Mouse (Mus musculus) C2C12 (cell line): ENCODE results near the gene Klra1. TPM values are rescaled to one million over a fixed set of nuclear protein-coding genes. Genes with fewer than 3 reads are reported as not detected.
"Not testable (repeated sequence)": the region's sequence is repeated elsewhere in the genome, so short reads cannot be mapped to it uniquely, and the experiment has no call there.

ENCODE experiments used
- H3K27me3 ChIP-seq: one replicate; pipeline ENCODE4 v1.6.1; 2011; ENCODE audit not compliant: control insufficient read depth, insufficient read depth, insufficient read length
- H3K36me3 ChIP-seq: one replicate; pipeline ENCODE4 v1.6.1; 2011; ENCODE audit not compliant: control insufficient read depth, insufficient read depth
- H3K4me3 ChIP-seq: one replicate; pipeline ENCODE4 v1.5.1; 2011; ENCODE audit warnings: mild to moderate bottlenecking, control low read depth; ENCODE audit not compliant: poor library complexity, insufficient read depth, severe bottlenecking
- H3K79me2 ChIP-seq: one replicate; pipeline ENCODE4 v1.6.1; 2011; ENCODE audit not compliant: control insufficient read depth, insufficient read depth
- H3K79me3 ChIP-seq: one replicate; pipeline ENCODE4 v1.6.1; 2011; ENCODE audit warnings: low read depth, control low read depth
- H3ac ChIP-seq: one replicate; pipeline ENCODE3; 2011; ENCODE audit warnings: low read depth; ENCODE audit not compliant: control insufficient read depth, insufficient read length
- CEBPB ChIP-seq: IDR thresholded peaks from one replicate; pipeline ENCODE4 v1.6.1; 2011; ENCODE audit warnings: low read depth, mild to moderate bottlenecking, control low read depth, moderate library complexity
- CTCF ChIP-seq: IDR thresholded peaks from one replicate; pipeline ENCODE4 v1.5.1; 2011; ENCODE audit not compliant: control insufficient read depth, insufficient read depth, insufficient read length
- FOSL1 ChIP-seq: IDR thresholded peaks from one replicate; pipeline ENCODE4 v1.8.0; 2011; ENCODE audit warnings: mild to moderate bottlenecking, low read length; ENCODE audit not compliant: poor library complexity, insufficient read depth, severe bottlenecking
- MAX ChIP-seq: IDR thresholded peaks from one replicate; pipeline ENCODE4 v1.6.1; 2011; ENCODE audit warnings: mild to moderate bottlenecking, control low read depth
- MYOD1 ChIP-seq: IDR thresholded peaks from one replicate; pipeline ENCODE4 v1.6.1; 2011; ENCODE audit warnings: low read depth; ENCODE audit not compliant: control insufficient read depth, insufficient read length
- MYOG ChIP-seq: IDR thresholded peaks from one replicate; pipeline ENCODE4 v1.6.1; 2011; ENCODE audit not compliant: control insufficient read depth, insufficient read length; ENCODE audit errors: extremely low read depth
- USF1 ChIP-seq: IDR thresholded peaks from one replicate; pipeline ENCODE4 v1.6.1; 2011; ENCODE audit warnings: low read depth, mild to moderate bottlenecking, control low read depth, moderate library complexity
- long read RNA-seq, 2 experiments: library from polyadenylated mRNA; unstranded; transcript quantifications; one replicate each; pipeline ENCODE4 v2.0.0; 2019 to 2020
- polyA plus RNA-seq: library from polyadenylated mRNA; unstranded; fragments of >200 nt; fragmentation: generic; extraction: Trizol; gene quantifications from one replicate; pipeline ENCODE4 v1.2.1, GENCODE M21; 2012; ENCODE audit warnings: missing spikeins

Gene Klra1
- not detected for polyA plus RNA-seq
- long read RNA-seq, experiment 1 = 0 reads
- long read RNA-seq, experiment 2 = 0 reads

- no peak within 1 kb of the TSS for H3ac ChIP-seq
- no peaks in the 10 kb centered on the region for H3K79me3 ChIP-seq
- no peaks in the 10 kb centered on the region for H3K36me3 ChIP-seq
- H3K27me3 ChIP-seq = no peaks in the 10 kb centered on the region
- H3K4me3 ChIP-seq = no peak within 1 kb of the TSS
- H3K79me2 ChIP-seq = no peaks in the 10 kb centered on the region
- TF ChIP-seq MYOG (no peak), CEBPB (no peak), MYOD1 (no peak), FOSL1 (no peak), MAX (no peak), CTCF (no peak), USF1 (no peak)
Measured at GRCm38 (mm10) chr6:130386750-130387149, at the start of gene Klra1. Gene Klra1 (minus strand): TSS chr6:130386874.

GRCm38 (mm10) chr6:130429511-130429910 lies 42.8 kb upstream of the Klra1 start:
- no peaks in the 10 kb centered on the region for H3K79me2 ChIP-seq
- TF ChIP-seq FOSL1 = no peak
- no peak for TF ChIP-seq USF1
- no peak for TF ChIP-seq CEBPB
- no peak for TF ChIP-seq MYOD1
- no peak for TF ChIP-seq MYOG
- TF ChIP-seq CTCF = no peak
- no peak for TF ChIP-seq MAX

DNA sequence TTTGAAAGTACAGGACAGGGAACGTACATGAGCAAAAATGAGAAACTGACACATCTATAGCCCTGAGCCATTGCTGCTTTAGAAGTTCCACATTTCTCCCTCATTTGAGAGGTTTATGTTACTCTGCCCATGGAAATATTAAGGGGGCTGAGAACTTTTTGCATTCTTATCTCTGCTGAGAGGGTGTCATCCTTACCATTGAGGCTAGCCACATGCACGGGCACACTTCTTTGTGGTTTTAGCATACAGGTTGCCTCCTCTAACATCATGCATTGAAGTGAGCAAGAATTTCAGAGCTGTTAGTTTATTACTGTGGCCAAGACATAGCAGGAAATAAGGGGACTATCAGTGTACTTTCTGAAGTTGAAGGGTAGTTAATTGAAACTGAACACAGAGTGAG lies 32.5 kb upstream of the Klra1 start:
- no peaks in the 10 kb centered on the region for H3K36me3 ChIP-seq
- no peak overlapping the region for H3K4me3 ChIP-seq
- H3K27me3 ChIP-seq = no peaks in the 10 kb centered on the region
- no peaks in the 10 kb centered on the region for H3K79me3 ChIP-seq
- H3ac ChIP-seq = no peak overlapping the region
- H3K79me2 ChIP-seq = no peaks in the 10 kb centered on the region
- TF ChIP-seq MAX = no peak
- no peak for TF ChIP-seq MYOG
- no peak for TF ChIP-seq CTCF
- TF ChIP-seq FOSL1 = no peak
- TF ChIP-seq CEBPB = no peak
- no peak for TF ChIP-seq MYOD1
- TF ChIP-seq USF1 = no peak

More at GRCm38 (mm10) chr6:130429511-130429910, 42.8 kb upstream of the Klra1 start:
- H3K4me3 ChIP-seq = no peak overlapping the region
- H3K27me3 ChIP-seq = no peaks in the 10 kb centered on the region
- H3ac ChIP-seq = no peak overlapping the region
- no peaks in the 10 kb centered on the region for H3K36me3 ChIP-seq
- H3K79me3 ChIP-seq = no peaks in the 10 kb centered on the region

DNA sequence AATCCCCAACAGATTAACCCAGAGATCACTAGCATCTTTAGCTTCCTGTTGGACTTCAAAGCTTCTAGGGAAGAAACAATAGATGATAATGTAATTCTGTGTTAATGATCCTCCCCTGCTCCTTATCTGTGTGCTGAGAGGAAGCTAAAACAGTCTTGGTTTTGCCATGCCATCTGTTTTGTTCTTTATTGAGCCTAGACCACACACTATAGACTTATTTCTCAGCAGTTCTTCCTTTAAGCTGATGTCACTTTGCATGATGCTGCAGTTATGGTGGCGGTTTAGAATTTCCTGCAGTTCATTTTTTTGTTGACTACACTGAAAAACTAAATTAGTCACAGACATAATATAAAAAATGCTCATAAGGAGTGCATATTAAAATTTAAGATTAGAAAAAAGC lies 18.2 kb upstream of the Klra1 start:
- TF ChIP-seq CTCF = no peak
- TF ChIP-seq USF1 = no peak
- no peak for TF ChIP-seq MYOD1
- no peak for TF ChIP-seq MAX
- no peak for TF ChIP-seq FOSL1
- no peak for TF ChIP-seq MYOG
- Histone ChIP-seq H3K27me3 (no peaks in the 10 kb centered on the region), H3K79me2 (no peaks in the 10 kb centered on the region), H3K4me3 (no peak overlapping the region), H3K79me3 (no peaks in the 10 kb centered on the region), H3ac (no peak overlapping the region), H3K36me3 (no peaks in the 10 kb centered on the region)

- no peaks in the 10 kb centered on the region for H3K36me3 ChIP-seq
- H3K79me2 ChIP-seq = no peaks in the 10 kb centered on the region
- H3ac ChIP-seq = no peak overlapping the region
- no peaks in the 10 kb centered on the region for H3K27me3 ChIP-seq
- no peaks in the 10 kb centered on the region for H3K79me3 ChIP-seq
- H3K4me3 ChIP-seq = no peak overlapping the region
- no peak for TF ChIP-seq CTCF
- no peak for TF ChIP-seq MAX
- TF ChIP-seq MYOD1 = no peak
- TF ChIP-seq USF1 = no peak
- TF ChIP-seq MYOG = no peak
- TF ChIP-seq CEBPB = no peak
- TF ChIP-seq FOSL1 = no peak
Measured at GRCm38 (mm10) chr6:130385803-130386202, 871 bp downstream of the Klra1 start.

DNA sequence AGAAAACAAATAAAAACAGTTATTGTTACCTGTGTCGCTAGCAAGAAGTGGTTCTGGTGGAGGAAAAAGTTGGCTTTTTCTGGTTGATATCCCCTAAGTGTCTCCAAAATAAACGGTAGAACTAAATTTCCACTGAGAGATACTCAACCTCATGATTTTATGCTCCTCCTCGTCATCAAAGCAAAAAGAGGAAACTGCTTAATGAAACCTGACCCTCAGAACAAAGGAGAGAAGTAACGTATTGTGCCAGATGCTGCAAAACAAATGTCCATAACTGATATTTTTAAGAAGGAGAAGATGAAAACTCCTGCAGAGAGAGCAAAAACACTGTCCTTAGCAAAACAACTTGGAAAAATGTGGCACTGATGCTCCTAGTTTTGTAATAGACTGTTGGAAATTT lies 4.3 kb downstream of the Klra1 start:
- Histone ChIP-seq H3ac (no peak overlapping the region), H3K4me3 (no peak overlapping the region), H3K27me3 (no peaks in the 10 kb centered on the region), H3K36me3 (no peaks in the 10 kb centered on the region), H3K79me2 (no peaks in the 10 kb centered on the region), H3K79me3 (no peaks in the 10 kb centered on the region)
- no peak for TF ChIP-seq USF1
- no peak for TF ChIP-seq CEBPB
- no peak for TF ChIP-seq MAX
- TF ChIP-seq MYOD1 = no peak
- no peak for TF ChIP-seq CTCF
- no peak for TF ChIP-seq FOSL1

GRCm38 (mm10) chr6:130345381-130345780 lies 41.3 kb downstream of the Klra1 start:
- not testable (repeated sequence) for H3K27me3 ChIP-seq, H3ac ChIP-seq, H3K4me3 ChIP-seq, H3K79me3 ChIP-seq, H3K79me2 ChIP-seq, H3K36me3 ChIP-seq

GRCm38 (mm10) chr6:130341973-130342372 lies 44.7 kb downstream of the Klra1 start:
- not testable (repeated sequence) for H3K4me3 ChIP-seq, H3ac ChIP-seq, H3K79me2 ChIP-seq, H3K79me3 ChIP-seq, H3K36me3 ChIP-seq, H3K27me3 ChIP-seq
